Mouse (Mus musculus): ENCODE results near the gene Gas7.

The Gas7 gene

GRCm38 (mm10) chr11:67454874-67455526 is at the start of gene Gas7:
Gas7 (plus strand) TSS chr11:67455437.
- peak; percentile 59 for DNase-seq

DNA sequence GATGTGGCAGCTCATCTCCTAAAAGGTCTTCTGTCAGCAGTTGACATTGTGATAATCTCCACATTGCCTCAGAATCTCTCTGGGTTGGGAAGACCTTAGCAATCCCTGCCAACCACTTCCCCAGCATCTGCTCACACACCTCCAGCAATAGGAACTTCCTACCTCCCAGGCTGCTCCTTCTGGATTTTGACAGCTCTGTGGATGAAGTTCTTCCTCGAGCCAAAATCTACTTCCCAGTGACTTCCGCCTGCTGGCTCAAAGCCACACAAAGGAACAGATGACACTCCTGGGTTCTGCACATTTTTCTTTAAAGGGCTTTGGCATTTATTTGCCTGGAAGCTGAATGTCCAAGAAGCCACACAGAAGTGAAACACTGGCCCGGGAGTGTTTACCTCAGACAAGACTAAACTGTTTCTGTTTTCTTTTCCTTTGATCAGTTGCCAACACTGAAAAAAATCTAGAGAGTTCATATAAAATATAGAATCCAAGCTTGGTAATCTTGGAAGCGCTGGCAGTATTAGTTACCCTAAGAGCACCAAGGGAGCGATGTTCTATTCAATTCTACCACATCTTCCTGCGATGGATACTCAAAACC is 40.8 kb upstream of the Gas7 start:
- DNase-seq, result peak; percentile 19

- peak; percentile 9 for DNase-seq
Observed at GRCm38 (mm10) chr11:67423575-67423974, 31.7 kb upstream of the Gas7 start.

GRCm38 (mm10) chr11:67428196-67428595 is 27.0 kb upstream of the Gas7 start:
- peak; percentile 33 for DNase-seq

GRCm38 (mm10) chr11:67429836-67430235 is 25.4 kb upstream of the Gas7 start:
- DNase-seq, result no peak

DNA sequence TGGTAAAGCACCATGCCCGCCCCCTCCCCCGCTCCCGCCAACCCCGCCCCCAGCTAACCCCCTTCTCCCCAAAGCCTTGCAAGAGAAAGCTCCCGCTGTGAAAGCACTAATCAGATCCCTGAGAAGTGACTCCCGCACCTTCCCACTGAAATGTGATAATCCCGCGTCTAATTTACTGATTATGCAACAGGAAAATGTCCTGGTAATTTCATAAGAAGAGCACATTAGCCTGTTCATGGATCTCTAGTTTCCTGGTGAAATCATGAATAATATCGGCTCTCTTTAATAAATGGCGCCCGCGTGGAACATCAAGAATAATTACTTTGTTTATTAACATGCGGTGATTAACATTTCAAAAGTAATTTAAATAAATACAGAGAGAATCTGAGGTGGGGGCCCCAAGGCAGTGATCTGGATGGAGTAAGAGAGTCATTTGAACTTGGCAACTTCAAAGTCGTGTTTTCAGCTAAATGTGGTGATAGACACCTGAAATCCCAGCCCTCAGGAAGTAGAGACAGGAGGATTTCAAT is 24.1 kb upstream of the Gas7 start:
- DNase-seq, result no peak

DNA sequence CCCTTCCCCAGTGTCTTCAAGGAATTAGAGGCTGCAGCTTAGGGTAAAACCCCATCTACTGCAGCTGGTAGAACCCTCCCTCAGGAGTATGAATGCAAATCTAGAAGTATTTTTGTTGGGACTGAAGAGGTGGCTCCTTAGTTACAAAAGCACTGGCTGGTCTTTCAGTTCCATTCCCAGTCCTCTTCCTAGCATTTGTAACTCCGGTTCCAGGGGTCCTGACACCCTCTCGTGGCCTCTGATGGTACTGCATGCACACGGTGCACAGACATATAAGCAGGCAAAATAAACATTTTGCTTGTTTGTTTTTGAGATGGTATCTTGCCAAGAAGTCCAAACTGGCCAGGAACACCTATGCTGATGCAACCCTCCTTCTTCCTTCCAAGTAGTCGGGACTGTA is 23.4 kb upstream of the Gas7 start:
- no peak for DNase-seq

GRCm38 (mm10) chr11:67433763-67434162 is 21.5 kb upstream of the Gas7 start:
- no peak for DNase-seq

DNA sequence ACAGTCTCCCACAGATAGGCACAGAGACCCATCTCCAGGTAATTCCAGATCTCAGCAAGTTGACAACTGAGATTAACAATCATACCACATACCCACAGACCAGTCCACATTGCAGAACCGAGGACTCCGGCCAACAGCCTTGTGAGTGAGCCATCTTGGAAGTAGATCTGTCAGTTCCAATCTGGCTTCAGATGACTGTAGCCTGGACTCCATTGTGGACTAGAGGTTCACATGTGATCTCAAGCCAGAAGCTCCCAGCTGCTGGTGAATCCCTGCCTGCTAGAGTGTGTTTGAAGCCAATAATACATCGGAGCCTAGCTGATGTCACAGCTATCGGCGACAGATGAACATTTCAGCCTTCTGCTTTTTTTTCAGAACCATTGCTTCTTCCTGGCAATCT is 16.5 kb upstream of the Gas7 start:
- DNase-seq, result no peak

GRCm38 (mm10) chr11:67445058-67445825 is 10.0 kb upstream of the Gas7 start:
- no peak for DNase-seq

DNA sequence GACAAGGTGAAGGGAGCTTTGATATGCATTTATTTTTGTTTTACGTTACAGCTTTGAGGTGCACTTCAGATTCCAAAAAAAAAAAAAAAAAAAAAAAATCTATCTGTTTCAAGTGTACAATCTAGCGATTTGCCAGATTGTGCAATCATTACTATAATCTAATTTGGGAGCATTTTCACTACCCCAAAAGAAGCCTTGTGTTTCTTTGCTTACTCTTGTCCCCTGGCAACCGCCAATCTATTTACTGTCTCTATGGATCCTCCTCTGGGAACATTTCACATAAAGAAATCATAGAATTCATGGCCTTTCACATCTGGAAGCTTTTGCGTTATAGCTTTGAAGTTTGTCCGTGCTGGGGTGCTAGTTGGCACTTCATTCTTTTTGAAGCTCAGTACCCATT is 3.7 kb upstream of the Gas7 start:
- no peak for DNase-seq

GRCm38 (mm10) chr11:67455527-67455981 is 317 bp downstream of the Gas7 start:
- DNase-seq, result no peak

DNA sequence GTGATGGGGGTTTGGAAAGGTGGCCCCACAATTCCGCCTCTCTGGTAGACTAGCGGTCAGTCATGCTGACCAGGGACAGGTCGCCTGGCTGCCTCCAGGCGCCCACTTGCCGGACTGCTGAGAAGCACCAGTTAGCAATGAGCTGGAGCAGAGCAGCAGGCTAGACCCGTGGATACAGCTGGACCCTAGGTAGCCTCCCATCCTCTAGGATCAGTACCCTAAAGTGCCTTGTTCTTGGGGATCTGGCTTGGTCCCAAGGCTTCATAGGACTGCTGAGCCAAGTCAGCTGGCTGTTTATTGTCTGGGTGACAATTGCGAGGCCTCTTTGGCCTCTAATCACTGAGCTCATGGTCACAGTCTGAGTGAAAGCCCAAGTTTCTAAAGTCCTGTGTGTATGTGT is 792 bp downstream of the Gas7 start:
- no peak for DNase-seq

GRCm38 (mm10) chr11:67458171-67458570 is 2.9 kb downstream of the Gas7 start:
- DNase-seq, result no peak

- no peak for DNase-seq
Observed at GRCm38 (mm10) chr11:67467132-67467531, 11.9 kb downstream of the Gas7 start.

DNA sequence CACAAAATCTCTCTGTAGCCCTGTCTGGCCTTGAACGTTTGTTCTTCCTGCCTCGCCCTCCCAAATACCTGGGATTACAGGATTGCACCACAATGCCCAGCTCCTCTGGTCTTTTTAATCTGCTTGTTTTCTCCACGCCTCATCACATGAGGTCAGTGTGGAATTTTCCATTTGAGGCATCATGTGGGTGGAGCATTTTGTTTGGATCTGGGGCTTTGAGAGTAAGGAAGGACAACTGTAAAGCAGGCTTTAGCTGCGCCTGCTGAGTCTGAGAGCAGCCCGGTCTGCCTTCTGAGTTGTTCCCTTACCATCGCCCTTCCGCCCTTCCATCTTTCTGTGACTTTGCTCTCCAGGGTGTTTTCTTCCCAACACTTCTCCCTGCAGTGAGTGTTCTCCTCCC is 13.6 kb downstream of the Gas7 start:
- peak; percentile 38 for DNase-seq

DNA sequence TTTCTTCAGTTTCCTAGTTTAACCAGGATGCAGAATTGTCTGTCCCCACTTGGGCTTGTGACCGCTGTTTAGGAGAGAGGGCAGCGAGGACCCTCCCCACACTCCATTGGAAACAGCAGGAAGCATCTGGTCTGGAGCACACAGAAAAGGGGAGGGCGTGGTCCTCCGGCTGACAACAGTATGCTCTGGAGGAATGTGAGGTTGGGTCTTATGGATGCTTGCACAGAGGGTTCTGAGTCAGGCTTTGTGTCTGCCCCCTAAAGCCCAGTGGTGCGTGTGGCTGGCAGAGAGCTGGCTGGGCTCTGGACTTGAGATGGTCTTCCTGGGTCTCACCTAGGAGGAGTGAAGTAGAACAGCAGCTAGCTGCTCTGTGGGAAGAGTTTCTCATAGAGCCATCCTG is 19.4 kb downstream of the Gas7 start:
- no peak for DNase-seq

GRCm38 (mm10) chr11:67479534-67479933 is 24.3 kb downstream of the Gas7 start:
- DNase-seq, result no peak

GRCm38 (mm10) chr11:67480204-67480956 is 25.1 kb downstream of the Gas7 start:
- no peak for DNase-seq

DNA sequence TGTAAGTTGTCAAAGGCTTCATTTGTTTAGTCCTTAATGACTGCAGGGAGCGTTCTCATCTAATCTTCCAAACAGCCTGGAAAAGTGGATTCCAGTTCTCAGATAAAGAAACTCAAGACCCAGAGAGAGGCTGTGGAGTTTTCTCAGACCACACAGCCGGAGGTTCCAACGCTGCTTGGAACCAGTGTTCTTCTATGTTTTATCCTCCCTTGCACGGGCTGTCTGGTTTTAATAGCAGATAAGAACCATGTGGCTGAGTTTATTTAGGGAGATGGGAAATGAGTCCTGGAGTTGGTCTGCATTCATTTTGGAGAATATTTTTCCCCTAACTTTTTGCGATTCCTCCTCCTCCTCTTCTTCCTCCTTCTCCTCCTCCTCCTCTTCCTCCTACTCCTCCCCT is 26.5 kb downstream of the Gas7 start:
- no peak for DNase-seq

GRCm38 (mm10) chr11:67482217-67482760 is 27.1 kb downstream of the Gas7 start:
- no peak for DNase-seq

GRCm38 (mm10) chr11:67488156-67488555 is 32.9 kb downstream of the Gas7 start:
- DNase-seq, result no peak
